Mouse (Mus musculus) midbrain, embryonic 15.5 days (tissue): ENCODE data around the gene Ggta1. TPM values are rescaled to one million over a fixed set of nuclear protein-coding genes. Genes with fewer than 3 reads are reported as not detected.

Experiments
- polyA plus RNA-seq: library from polyadenylated mRNA; unstranded; fragments of >200 nt; fragmentation: Nextera tagmentation; extraction: Ambion mirVana; gene quantifications from 2 replicates; pipeline ENCODE4 v1.2.1, GENCODE M21; 2015

Gene Ggta1
- polyA plus RNA-seq, 1 experiment from 2014 or later = 6.3 TPM

Other genes starting within 250 kb of the Ggta1 start
- gene Gsn, start 206.9 kb downstream of the Ggta1 start, polyA plus RNA-seq = 18.9 and 19.2 TPM in 2 replicates
- 13.1 and 14.4 TPM in 2 replicates for gene Stom, start 126.3 kb downstream of the Ggta1 start, polyA plus RNA-seq
- gene 4930568D16Rik, start 95.5 kb downstream of the Ggta1 start, polyA plus RNA-seq = not detected in 2 replicates
- gene 4930402F06Rik, start 66.1 kb downstream of the Ggta1 start, polyA plus RNA-seq = not detected in 2 replicates
- 75.5 and 79.7 TPM in 2 replicates for gene Dab2ip, start 95.0 kb upstream of the Ggta1 start, polyA plus RNA-seq